Mouse (Mus musculus) subcutaneous adipose tissue, adult 2 months (tissue): ENCODE data around the gene Tex9. TPM values are rescaled to one million over a fixed set of nuclear protein-coding genes. Genes with fewer than 3 reads are reported as not detected.

ENCODE experiments used
- polyA plus RNA-seq: library from polyadenylated mRNA; depleted of rRNA; stranded (reverse); fragments of >200 nt; gene quantifications from 2 replicates; pipeline ENCODE4 v1.2.3, GENCODE M21; 2012; ENCODE audit warnings: low replicate concordance; rRNA removed

Gene Tex9
- polyA plus RNA-seq, result 1.0 and 4.4 TPM in 2 replicates

DNA sequence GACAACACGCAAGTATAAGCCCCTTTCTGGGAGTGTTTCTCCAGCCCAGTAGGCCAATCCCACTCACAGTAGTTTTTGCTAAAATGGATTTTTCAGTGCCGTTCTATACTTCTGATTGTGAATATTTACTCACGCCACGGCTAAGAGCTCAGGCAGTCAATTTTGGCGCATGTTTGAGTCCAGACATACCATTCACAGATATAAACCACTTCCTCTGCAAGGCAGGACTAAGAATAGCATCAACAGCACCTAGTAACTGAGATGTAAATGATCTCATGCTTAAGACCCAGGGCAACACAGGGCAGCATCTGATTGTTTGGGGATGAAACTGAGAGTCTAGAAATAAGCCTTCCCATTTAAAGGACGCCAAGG is at the start of gene Tex9:
Gene Tex9 (minus strand): TSS at position 19 of the 372 bp plus-strand sequence.

DNA sequence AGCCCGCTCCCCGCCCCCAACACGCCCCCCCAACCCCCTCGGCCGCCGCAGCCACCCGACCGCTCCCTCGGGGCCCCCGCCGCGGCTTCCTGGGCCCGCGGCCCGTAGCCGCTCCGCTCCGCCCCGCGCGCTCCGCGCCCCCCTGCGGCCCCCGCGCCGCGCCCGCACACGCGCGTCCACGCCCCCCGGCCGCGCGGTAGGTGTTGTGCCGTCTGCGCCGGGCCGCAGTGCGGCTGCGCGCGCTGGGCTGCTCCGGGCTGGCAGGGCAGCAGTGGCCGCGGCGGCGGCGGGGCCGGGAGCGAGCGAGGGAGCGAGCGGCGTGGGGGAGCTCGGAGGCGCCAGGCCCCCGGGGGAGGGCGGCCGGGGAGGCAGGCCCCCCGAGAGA is 40.0 kb upstream of the Tex9 start, which contains the start of gene Rfx7:
Gene Rfx7 (plus strand): TSS at position 245 of the 385 bp plus-strand sequence.

DNA sequence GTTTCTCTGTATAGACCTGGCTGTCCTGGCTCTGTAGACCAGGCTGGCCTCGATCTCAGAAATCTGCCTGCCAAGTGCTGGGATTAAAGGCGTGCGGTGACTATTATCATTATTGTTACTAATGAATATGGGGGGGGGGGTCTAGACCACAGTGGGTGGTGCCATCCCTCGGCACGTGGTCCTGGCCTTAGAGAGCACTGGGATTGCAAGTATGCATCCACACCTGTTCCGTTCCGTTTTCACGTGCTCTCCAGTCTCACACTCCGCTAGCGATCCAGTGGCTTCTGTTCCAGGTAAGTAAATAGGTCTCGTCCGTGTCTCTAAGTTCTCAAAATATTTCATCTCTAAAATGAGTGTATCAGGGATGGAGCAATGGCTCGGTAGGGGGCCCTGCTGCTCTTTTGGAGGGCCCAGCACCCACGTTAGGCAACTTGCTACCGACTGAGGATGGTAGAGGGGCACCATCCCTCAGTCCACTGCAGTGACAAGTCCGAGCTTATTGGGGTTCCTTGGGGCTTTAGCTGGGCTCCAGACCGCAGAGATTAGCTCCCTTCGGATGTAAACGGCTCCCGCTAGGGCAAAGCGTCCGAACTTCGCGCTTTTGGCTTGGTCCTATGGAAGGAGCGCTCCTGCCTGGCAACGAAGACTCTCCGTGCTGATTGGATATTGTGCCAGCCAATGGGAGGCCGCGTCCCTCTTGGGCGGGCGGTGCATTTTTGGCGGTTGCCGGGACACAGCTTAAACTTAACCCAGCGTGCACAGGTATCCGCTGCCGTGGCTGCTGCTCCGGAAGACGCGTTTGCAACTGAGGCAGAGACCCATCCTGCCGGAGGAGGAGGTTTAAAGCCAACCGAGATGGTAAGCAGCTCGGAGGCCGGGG is 54.0 kb downstream of the Tex9 start, which contains the start of gene Mns1:
Gene Mns1 (plus strand): TSS at position 190 of the 880 bp plus-strand sequence.

Other genes with a start within 250 kb of the Tex9 start
- gene Zfp280d, start 217.4 kb downstream of the Tex9 start, polyA plus RNA-seq, result 10.5 and 16.8 TPM in 2 replicates
- gene Mns1, start 54.2 kb downstream of the Tex9 start, polyA plus RNA-seq, result 0.10 and 0.39 TPM in 2 replicates
- 5.0 and 8.6 TPM in 2 replicates for gene Rfx7, start 40.0 kb upstream of the Tex9 start, polyA plus RNA-seq
- gene Nedd4, start 170.1 kb upstream of the Tex9 start, polyA plus RNA-seq, result 295 and 375 TPM in 2 replicates